Mouse (Mus musculus) heart, adult 2 months (tissue): ENCODE data around the gene Mrc2.

Source experiments
- CTCF ChIP-seq: fragments of 200-600 bp; IDR thresholded peaks from 2 replicates; pipeline ENCODE4 v1.8.1; 2022; ENCODE audit warnings: antibody characterized with exemption, mild to moderate bottlenecking, moderate library complexity
- POLR2A ChIP-seq: fragments of 200-500 bp; IDR thresholded peaks from 2 replicates; pipeline ENCODE4 v1.6.1; 2011; ENCODE audit warnings: mild to moderate bottlenecking, low read depth, low read length, control low read depth; ENCODE audit not compliant: insufficient read depth

DNA sequence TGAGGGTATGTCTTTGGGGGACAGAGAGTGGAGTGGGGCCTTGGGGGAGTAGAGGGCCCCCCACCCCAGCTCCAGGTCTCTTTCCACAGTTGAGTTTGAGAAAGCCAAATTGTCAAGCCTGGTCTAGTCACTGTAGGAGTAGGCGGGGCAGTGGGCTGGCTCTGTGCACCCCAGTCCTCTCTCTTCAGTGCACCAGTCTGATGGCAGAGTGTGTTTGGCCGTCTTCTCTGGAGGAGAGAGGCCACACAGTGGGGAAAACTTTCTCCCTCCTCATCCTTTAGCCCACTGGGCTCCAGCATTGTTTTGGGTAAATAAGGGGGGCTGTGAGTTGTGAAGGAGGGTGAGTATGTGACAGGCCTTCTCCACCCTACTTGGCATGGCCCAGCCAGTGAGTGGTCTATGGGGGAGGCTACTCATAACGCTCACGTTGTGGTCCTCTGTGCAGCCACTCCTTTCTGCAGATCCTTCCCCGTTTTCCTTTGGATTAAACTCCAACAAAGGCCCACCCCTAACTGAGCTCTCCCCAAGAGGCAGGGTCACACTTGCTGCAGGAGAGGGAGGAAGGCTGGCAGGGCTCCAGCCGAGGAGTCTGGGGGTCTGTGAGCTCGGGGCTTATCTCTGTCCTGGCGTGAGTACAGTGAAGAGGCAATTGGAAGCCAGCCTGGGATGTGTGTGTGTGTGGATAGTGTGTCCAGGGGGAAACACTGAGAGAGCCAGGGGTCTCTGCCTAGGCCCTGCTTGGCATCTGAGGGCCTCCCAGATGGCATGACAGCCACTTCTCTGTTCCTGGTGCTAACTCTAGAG, 41.6 kb downstream of the Mrc2 start:
- TF ChIP-seq CTCF (no peak), POLR2A (no peak)
